Comparison of ENCODE assay signal across 20 mouse cellular contexts in genomic region chr1:69555636-69556151, GRCm38 (mm10).
A peak's percentile ranks its signal among the peaks of the same experiment; 100 is the strongest.
DNase-seq lines count a peak whose midpoint lies in the region; ATAC-seq lines count a peak whose summit lies in the region.
"Had no signal": no experiment of that assay in that cellular context is flagged by ENCODE, and none has a peak within 500 bp of the region (broad histone marks: within the 10 kb centered on the region; RNA-seq: fewer than 3 reads in every experiment).

No protein-coding gene starts in this region.

- DNase-seq in CD4-positive helper T cell, adult 2 months (ENCODE audit: low read depth, low spot score) = peak; percentile 38
- DNase-seq in CD4-positive, CD25-positive, alpha-beta regulatory T cell, adult 2 months (ENCODE audit: low read depth, low spot score) = peak; percentile 60
- no peak for DNase-seq in thymus, postnatal 14 days
- DNase-seq in retina, embryonic 14.5 days (ENCODE audit: low spot score) = no peak
- DNase-seq in spleen, postnatal 4 days (ENCODE audit: low spot score in 2 of 2) = no peak
- DNase-seq in adrenal gland, adult 18-20 months (ENCODE audit: low spot score in 2 of 2) = no peak
- DNase-seq: adrenal gland, adult 8-10 months; adrenal gland, postnatal 14 days; adrenal gland, postnatal 36 days; cerebellum, adult 11-12 months; cerebellum, adult 2 months; cerebellum, adult 9-10 months; cerebellum, postnatal 10 days; cerebellum, postnatal 25 days; forebrain, postnatal 0 days had no signal

- peak; percentile 47 for ATAC-seq in activated CD4-positive, CD25-positive, alpha-beta regulatory T cell, adult 4 months
- ATAC-seq in inflammation-experienced regulatory T-cells, adult 6 months = peak; percentile 64
- ATAC-seq: forebrain, embryonic 13.5 days; forebrain, embryonic 15.5 days; forebrain, postnatal 0 days; Patski had no signal

Comparison
In these comparisons a context has a peak if more than half of its experiments do, and no peak if none do; other contexts are left out.
1. DNase-seq: peak in CD4-positive helper T cell, adult 2 months (single experiment) and CD4-positive, CD25-positive, alpha-beta regulatory T cell, adult 2 months (single experiment); none in thymus, postnatal 14 days (single experiment), retina, embryonic 14.5 days (single experiment), spleen, postnatal 4 days (0 of 2) and adrenal gland, adult 18-20 months (0 of 2).